Mouse (Mus musculus): ENCODE results near the gene Tns3.
"Not testable (repeated sequence)": the region's sequence is repeated elsewhere in the genome, so short reads cannot be mapped to it uniquely, and the experiment has no call there.

Gene Tns3

GRCm38 (mm10) chr11:8579789-8580188 is 84.5 kb downstream of the Tns3 start:
- peak; percentile 75 for DNase-seq (ENCODE audit: low read depth)

- DNase-seq (ENCODE audit: low read depth) = peak; percentile 56
Measured at GRCm38 (mm10) chr11:8575217-8576180, 88.8 kb downstream of the Tns3 start.

- no peak for DNase-seq (ENCODE audit: low read depth)
Measured at GRCm38 (mm10) chr11:8574562-8574961, 89.8 kb downstream of the Tns3 start.

GRCm38 (mm10) chr11:8572762-8573161 is 91.6 kb downstream of the Tns3 start:
- no peak for DNase-seq (ENCODE audit: low read depth)

- no peak for DNase-seq (ENCODE audit: low read depth)
Measured at GRCm38 (mm10) chr11:8569232-8570028, 94.9 kb downstream of the Tns3 start.

GRCm38 (mm10) chr11:8568829-8569228 is 95.5 kb downstream of the Tns3 start:
- no peak for DNase-seq (ENCODE audit: low read depth)

GRCm38 (mm10) chr11:8566250-8566853 is 98.0 kb downstream of the Tns3 start:
- peak; percentile 74 for DNase-seq (ENCODE audit: low read depth)

GRCm38 (mm10) chr11:8558761-8559282 is 105.5 kb downstream of the Tns3 start:
- DNase-seq (ENCODE audit: low read depth) = no peak

GRCm38 (mm10) chr11:8558258-8558657 is 106.1 kb downstream of the Tns3 start:
- DNase-seq (ENCODE audit: low read depth) = no peak

- DNase-seq (ENCODE audit: low read depth) = peak; percentile 83
Measured at GRCm38 (mm10) chr11:8557006-8557405, 107.3 kb downstream of the Tns3 start.

- no peak for DNase-seq (ENCODE audit: low read depth)
Measured at GRCm38 (mm10) chr11:8551710-8552109, 112.6 kb downstream of the Tns3 start.

- no peak for DNase-seq (ENCODE audit: low read depth)
Measured at GRCm38 (mm10) chr11:8547661-8548060, 116.7 kb downstream of the Tns3 start.

GRCm38 (mm10) chr11:8545798-8546197 is 118.5 kb downstream of the Tns3 start:
- peak; percentile 57 for DNase-seq (ENCODE audit: low read depth)

- no peak for DNase-seq (ENCODE audit: low read depth)
Measured at GRCm38 (mm10) chr11:8544355-8544754, 120.0 kb downstream of the Tns3 start.

GRCm38 (mm10) chr11:8541222-8541815 is 123.0 kb downstream of the Tns3 start:
- DNase-seq (ENCODE audit: low read depth) = no peak

GRCm38 (mm10) chr11:8539593-8540265 is 124.6 kb downstream of the Tns3 start:
- no peak for DNase-seq (ENCODE audit: low read depth)

- no peak for DNase-seq (ENCODE audit: low read depth)
Measured at GRCm38 (mm10) chr11:8537013-8537614, 127.2 kb downstream of the Tns3 start.

- peak; percentile 67 for DNase-seq (ENCODE audit: low read depth)
Measured at GRCm38 (mm10) chr11:8534893-8535292, 129.4 kb downstream of the Tns3 start.

- DNase-seq (ENCODE audit: low read depth) = not testable (repeated sequence)
Measured at GRCm38 (mm10) chr11:8532771-8533170, 131.6 kb downstream of the Tns3 start.

- DNase-seq (ENCODE audit: low read depth) = no peak
Measured at GRCm38 (mm10) chr11:8532112-8532747, 132.1 kb downstream of the Tns3 start.
